Mouse (Mus musculus) MEL-GATA-1-ER (cell line): ENCODE measurements around the gene Acox2.

Experiments used
- DNase-seq: peaks from one replicate; pipeline ENCODE4 v3.0.0-alpha.2; 2012; ENCODE audit warnings: low read depth; ENCODE audit errors: extremely low read depth

Acox2 gene

DNA sequence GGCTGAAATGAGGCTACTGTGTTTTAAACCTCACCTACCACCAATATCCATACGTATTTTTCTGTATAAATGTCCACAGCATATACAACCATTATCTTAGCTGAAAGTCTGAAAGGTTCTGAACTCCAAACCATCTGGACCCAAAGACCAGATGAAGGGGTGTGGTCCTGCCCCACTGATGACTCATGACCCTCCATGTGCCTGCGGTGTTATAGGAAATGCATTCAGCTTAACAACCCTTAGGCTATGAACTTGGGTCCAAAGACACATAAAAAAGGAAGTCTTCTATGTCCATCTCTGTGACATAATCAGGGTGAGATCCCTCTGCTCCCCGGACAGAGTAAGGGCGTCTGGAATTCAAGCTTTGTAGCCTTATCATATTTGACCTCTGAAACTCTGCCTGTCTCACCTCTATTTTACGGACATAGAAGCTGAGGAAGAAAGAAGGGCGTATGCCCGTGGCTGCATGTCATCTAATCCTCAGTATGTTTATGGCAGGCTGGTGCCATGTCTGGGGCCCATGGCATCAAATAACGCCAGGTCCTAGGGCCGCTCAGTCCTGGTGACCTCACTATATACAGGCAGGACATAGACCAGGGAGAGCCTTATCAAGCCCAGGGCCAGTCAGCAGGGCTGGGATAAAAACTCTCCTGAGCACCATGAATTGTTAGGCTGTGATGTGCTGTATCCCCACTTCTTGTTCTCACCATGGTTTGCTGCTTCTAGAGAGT lies 8.8 kb downstream of the Acox2 start:
- DNase-seq = no peak

DNA sequence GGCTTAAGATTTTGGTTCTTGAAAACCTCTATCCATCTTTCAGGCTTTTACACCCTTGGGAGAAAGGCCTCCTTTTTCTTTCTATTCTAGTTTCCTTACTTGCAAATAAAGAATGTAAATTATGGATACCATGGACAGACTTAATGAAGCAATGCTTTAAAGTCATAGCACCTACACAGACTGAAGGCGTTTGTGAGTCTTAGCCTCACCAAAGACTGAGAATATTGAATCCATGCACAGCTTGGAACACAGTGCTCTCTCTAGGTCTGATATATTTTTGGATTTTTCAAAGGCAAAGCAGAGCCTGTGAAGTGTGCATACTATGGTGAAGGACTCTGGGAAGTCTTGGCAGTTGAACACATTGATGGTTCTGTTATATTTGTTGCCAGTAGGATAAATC lies 9.9 kb downstream of the Acox2 start:
- no peak for DNase-seq

- no peak for DNase-seq
These were observed 12.3 kb downstream of the Acox2 start for GRCm38 (mm10) chr14:8246878-8247277.

DNA sequence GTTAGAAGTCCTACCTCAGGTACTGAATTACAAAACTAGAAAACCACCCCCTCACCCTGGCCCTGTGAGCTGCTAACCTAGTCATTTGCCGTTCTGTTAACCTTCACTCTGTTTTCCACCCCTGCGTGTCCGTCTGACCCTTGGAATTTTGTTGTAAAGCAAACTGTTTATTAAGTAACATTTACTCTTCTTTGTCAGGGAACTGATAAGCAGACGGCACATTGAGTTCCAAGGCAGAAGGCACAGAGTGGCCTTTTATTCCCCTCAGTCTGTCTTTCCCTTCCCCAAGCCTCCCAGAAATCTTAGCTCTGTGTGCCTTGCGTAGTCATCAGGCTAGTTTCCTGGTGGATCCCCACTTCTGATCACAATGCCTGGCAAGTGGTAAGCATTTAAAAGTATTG lies 14.9 kb downstream of the Acox2 start:
- no peak for DNase-seq

GRCm38 (mm10) chr14:8243136-8243888 lies 15.8 kb downstream of the Acox2 start:
- no peak for DNase-seq

DNA sequence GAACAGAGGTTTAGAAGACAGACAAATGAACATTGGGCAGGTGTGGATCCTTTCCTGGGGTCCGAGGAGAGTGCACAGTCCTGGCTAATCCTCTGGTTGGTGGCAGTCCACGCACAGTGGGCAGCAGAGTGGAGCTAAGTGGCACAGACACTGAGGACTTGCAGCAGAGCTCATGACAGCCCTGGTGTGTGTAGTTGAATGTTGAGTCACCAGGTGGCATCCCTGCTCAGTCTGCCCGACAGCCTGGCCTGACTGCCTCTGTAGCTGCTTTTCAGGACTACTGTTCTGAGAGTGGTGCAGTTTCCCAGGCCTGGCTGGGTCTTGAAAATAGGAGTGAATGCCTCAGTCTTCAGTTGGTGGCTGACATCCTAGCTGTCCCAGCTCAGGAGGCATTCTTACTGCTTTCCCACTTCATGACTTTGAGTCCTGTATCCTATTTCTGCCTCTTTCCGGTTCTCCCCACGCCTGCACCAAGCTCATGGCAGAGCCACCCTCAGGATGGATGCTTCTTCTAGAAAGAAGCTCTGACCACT lies 16.7 kb downstream of the Acox2 start:
- no peak for DNase-seq

DNA sequence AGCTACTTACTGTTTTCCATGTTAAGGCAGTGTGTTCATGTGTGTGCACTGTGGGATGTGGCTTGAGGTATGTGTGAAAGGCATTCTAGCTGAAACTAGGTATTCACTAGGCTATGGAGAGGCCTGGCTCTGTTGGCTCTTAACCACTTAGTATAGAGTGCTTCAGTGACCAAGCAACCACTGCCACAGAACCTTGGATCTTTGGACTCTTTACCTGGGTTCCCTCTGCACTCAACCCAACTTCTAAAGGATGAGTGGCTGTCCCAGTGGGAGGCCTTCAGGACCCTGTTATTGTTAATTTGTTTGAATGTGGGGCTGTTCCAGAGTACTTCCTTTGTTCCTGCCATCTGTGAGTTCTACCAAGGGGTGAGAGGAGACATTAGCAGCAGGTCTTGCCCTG lies 17.3 kb downstream of the Acox2 start:
- no peak for DNase-seq

- DNase-seq = peak; percentile 71
These were observed 25.9 kb downstream of the Acox2 start for GRCm38 (mm10) chr14:8233252-8233651.

DNA sequence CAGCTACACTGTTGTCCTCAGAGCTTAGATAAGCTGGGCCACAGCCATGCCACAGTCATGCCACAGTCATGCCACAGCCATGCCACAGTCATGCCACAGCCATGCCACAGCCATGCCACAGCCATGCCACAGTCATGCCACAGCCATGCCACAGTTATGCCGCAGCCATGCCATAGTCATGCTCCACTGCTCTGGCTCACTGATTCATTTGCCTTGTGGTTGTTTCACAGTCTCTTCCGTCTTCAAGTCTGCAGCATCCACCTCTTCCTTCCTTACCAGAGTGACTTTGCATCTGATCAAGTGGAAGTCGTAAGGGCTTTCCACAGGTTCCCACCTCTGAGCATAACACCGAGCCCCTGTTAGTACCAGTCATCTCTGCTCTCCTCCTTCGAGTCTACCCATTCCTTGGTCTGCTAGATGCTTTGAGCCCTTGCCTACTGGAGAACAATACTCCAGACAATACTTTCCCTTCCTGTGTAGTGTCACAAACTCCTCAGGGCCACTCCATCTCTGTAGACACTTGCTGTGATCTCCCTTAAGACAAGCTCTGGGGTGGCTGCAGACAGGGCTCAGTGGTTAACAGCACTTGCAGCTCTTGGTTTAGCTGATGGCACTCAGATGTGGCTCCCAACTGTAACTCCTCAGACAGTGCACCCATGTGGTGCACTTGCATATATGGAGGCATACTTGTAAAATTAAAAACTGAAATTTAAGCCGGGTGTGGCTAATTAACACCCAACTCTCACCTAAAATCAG lies 26.8 kb downstream of the Acox2 start:
- DNase-seq = no peak

GRCm38 (mm10) chr14:8229367-8230019 lies 29.7 kb downstream of the Acox2 start:
- no peak for DNase-seq

- no peak for DNase-seq
These were observed 34.3 kb downstream of the Acox2 start for GRCm38 (mm10) chr14:8224805-8225204.

- peak; percentile 71 for DNase-seq
These were observed 35.5 kb downstream of the Acox2 start for GRCm38 (mm10) chr14:8223506-8224293.

- no peak for DNase-seq
These were observed 36.6 kb downstream of the Acox2 start for GRCm38 (mm10) chr14:8222561-8222960.

DNA sequence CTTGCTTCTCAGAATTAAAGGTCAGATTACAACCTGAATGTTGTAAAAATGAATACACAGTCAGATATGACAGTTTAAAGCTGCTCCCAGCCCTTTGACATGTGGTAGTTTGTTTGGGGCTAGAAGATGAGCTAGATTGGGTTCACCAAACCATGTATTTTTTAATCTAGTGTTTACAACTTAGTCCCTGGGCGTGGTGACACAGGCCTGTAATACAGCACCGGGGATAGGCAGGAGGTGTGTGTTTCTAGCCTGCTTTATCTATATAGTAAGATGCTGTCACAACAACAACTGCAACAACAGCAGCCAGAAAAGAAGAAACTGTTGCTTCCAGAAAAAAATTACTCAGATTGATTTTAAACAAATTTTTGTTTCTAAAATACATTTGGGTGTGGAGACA lies 38.2 kb downstream of the Acox2 start:
- DNase-seq = no peak

DNA sequence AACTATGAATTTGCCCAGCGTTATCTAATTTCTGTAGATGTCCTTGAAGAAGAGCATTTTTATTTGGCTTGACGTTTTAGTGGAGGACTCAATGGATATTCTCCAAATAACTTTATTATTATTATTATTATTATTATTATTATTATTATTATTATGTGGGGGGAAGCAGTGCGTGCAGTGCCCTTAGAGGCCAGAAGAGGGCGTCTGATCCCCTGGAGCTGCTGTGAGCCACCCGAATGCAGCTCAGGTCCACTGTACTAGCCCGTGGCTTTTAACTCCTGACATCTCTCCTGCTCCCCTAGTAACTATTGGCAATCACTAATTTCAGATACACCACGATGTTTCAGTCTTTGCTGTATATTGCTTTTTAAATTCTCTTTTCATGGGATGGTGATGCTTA lies 38.8 kb downstream of the Acox2 start:
- no peak for DNase-seq

GRCm38 (mm10) chr14:8219876-8220275 lies 39.3 kb downstream of the Acox2 start:
- DNase-seq = no peak

DNA sequence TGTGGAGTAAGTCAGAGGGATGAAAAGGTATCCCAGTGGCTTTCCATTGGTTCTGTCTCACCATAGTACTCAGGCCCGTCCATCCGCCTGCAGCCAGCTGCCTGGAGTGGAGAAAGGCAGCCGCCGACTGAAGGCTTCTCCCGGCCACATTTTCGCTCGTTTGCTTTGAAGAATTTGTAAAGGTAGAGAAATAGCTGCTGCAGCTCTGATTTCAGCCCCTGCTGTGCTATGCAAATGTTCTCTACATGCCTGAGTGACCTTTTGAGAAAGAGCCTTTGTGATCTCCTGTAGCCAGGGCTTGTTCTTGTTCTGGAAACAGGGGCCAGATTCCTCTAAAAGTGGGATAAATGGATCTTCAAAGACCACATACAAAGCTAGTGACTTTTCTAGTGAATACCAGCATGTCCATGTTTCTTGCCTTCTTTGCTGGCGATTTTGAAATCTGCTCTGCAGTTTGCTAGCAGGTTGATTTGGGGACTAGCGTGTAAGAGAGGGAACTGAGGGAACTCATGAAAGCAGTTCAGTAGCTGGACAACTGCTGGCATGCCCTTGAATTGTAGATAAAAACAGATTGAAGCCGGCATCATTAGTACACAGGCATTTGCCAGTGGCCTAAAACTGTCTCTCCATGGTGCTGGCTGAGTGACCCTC lies 40.3 kb downstream of the Acox2 start:
- DNase-seq = no peak

- DNase-seq = no peak
These were observed 40.9 kb downstream of the Acox2 start for GRCm38 (mm10) chr14:8218238-8218637.

GRCm38 (mm10) chr14:8216100-8216499 lies 43.1 kb downstream of the Acox2 start:
- peak; percentile 77 for DNase-seq

- no peak for DNase-seq
These were observed 43.9 kb downstream of the Acox2 start for GRCm38 (mm10) chr14:8215208-8215778.
